Mouse (Mus musculus) MEL (cell line): ENCODE measurements around the gene Vgf.

ENCODE experiments used
- CTCF ChIP-seq, 3 experiments: IDR thresholded peaks in 2 of 3; conservative IDR thresholded peaks in 1 of 3; 2 replicates each; pipeline ENCODE4 v1.5.1; 2011 to 2012; ENCODE audit warnings: low read length in 3 of 3, low read depth in 2 of 3, mild to moderate bottlenecking in 2 of 3, improper control_type of control experiment in 1 of 3, inconsistent platforms in 1 of 3, mixed read lengths in 1 of 3, moderate library complexity in 1 of 3; ENCODE audit not compliant: control insufficient read depth in 1 of 3, insufficient read depth in 1 of 3, poor library complexity in 1 of 3, severe bottlenecking in 1 of 3
- ELF1 ChIP-seq: IDR thresholded peaks from 2 replicates; pipeline ENCODE4 v1.6.1; 2014; ENCODE audit warnings: low read depth, mild to moderate bottlenecking, inconsistent platforms, low read length, improper control_type of control experiment, moderate library complexity
- EP300 ChIP-seq, 2 experiments: IDR thresholded peaks; 2 replicates each; pipeline ENCODE4 v1.6.1; 2011; ENCODE audit warnings: improper control_type of control experiment in 2 of 2, low read length in 2 of 2, low read depth in 1 of 2, mild to moderate bottlenecking in 1 of 2
- ETS1 ChIP-seq: IDR thresholded peaks from 2 replicates; pipeline ENCODE4 v1.6.1; 2012; ENCODE audit warnings: low read depth, mild to moderate bottlenecking, inconsistent platforms, low read length, improper control_type of control experiment, moderate library complexity
- NELFE ChIP-seq: IDR thresholded peaks from 2 replicates; pipeline ENCODE4 v1.6.1; 2011; ENCODE audit warnings: low read depth, low read length, improper control_type of control experiment
- POLR2A ChIP-seq, 2 experiments: IDR thresholded peaks; 2 replicates each; pipeline ENCODE4 v1.6.1; 2011 to 2012; ENCODE audit warnings: low read length in 2 of 2, mild to moderate bottlenecking in 2 of 2, control low read depth in 1 of 2, improper control_type of control experiment in 1 of 2, low read depth in 1 of 2, moderate library complexity in 1 of 2; ENCODE audit not compliant: control insufficient read depth in 1 of 2, insufficient read depth in 1 of 2, poor library complexity in 1 of 2
- TAL1 ChIP-seq: IDR thresholded peaks from 2 replicates; pipeline ENCODE4 v1.6.1; 2012; ENCODE audit warnings: mild to moderate bottlenecking, inconsistent platforms, low read length, moderate library complexity, mixed read lengths
- ZNF384 ChIP-seq: IDR thresholded peaks from 2 replicates; pipeline ENCODE4 v1.6.1; 2012; ENCODE audit warnings: low read depth, mild to moderate bottlenecking, inconsistent platforms, low read length, improper control_type of control experiment

DNA sequence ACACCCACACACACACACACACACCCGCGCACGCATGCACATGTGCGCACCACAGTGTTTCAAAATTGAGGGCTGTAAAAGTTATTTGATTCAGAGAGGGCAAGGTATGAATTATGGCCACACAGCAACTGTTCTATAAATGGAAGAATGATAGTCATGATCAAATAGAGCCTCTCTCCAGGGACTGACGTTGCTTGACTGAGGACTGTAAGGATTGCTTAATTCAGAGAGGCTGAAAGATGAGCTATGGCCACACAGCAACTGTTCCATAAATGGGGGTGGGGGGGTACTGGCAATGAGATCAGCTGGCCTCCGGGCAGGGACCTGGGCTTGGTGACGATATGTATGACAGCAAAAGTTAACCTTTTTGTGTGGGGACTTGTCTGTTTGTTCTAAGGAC lies 51.0 kb downstream of the Vgf start:
- TF ChIP-seq POLR2A (IDR thresholded peaks at IDR 0.05; ENCODE audit: control insufficient read depth in 1 of 2, insufficient read depth in 1 of 2, low read depth in 1 of 2, low read length in 2 of 2, poor library complexity in 1 of 2) (no peak), ELF1 (no peak), CTCF (IDR thresholded peaks at IDR 0.05 in 2 of 3, conservative IDR thresholded peaks at IDR 0.05 in 1 of 3; ENCODE audit: control insufficient read depth in 1 of 3, insufficient read depth in 1 of 3, low read depth in 2 of 3, low read length in 3 of 3, poor library complexity in 1 of 3, severe bottlenecking in 1 of 3) (no peak), ETS1 (no peak), ZNF384 (no peak), NELFE (no peak), TAL1 (no peak), EP300 (IDR thresholded peaks at IDR 0.05; ENCODE audit: low read depth in 1 of 2, low read length in 2 of 2) (no peak)
